Mouse (Mus musculus) gastrocnemius, postnatal 14 days (tissue): ENCODE data around the gene Ppm1l. TPM values are rescaled to one million over a fixed set of nuclear protein-coding genes. Genes with fewer than 3 reads are reported as not detected.

ENCODE experiments used
- DNase-seq: peaks from one replicate; pipeline ENCODE4 v3.0.0; 2021; ENCODE audit warnings: mixed read lengths
- intact Hi-C: fragments of 180-260 bp; cut with DNase I; formaldehyde crosslinking; loops from one replicate; pipeline ENCODE4 v1.15.1; 2025; ENCODE audit warnings: low total_unique reads
- total RNA-seq, 2 experiments: library from RNA; stranded (reverse); gene quantifications; 2 replicates each; pipeline ENCODE4 v1.2.3; 2021

The Ppm1l gene
- total RNA-seq, 2 experiments from 2014 or later, result 33.8 to 34.5 TPM

DNA sequence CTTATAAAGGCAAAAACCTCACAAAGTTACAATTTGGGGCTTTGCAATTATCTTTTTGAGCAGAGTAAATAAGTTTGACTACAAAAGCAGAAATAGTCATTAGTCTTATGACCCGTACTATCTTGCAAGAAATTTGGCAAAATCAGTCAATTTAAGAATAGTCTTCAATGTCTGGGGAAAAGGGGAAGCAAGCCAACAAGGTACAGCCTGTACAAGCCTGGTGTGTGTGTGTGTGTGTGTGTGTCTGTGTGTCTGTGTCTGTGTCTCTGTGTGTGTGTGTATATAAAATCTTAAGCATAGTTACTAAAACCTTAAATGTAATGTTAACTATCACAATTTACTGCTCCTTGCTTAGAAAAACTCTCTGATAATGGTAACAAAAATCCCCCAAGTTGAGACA is 290.3 kb downstream of the Ppm1l start:
- DNase-seq, result no peak

DNA sequence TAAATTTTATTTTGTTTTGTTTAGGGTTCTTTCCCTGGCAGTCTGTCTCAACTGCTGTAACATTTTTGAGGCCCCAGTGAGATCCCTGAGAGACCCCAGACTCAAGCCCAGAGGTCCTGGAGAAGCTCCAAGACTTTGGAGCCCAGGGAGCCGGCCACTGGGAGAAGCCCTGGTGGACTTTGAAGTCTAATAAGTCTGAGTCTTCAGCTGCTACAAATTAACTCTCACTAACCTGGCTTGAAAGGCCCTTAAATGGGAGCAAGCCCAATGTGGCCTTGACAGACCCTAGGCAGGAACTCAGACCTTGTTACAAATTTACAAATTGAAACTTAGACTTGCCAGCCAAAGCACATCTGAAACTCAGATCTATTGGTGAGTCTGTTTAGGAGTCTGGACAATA is 290.8 kb downstream of the Ppm1l start:
- intact Hi-C loops, result no loop called here
- no peak for DNase-seq

More for the DNA sequence above, 290.3 kb downstream of the Ppm1l start:
- intact Hi-C loops, result no loop called here

DNA sequence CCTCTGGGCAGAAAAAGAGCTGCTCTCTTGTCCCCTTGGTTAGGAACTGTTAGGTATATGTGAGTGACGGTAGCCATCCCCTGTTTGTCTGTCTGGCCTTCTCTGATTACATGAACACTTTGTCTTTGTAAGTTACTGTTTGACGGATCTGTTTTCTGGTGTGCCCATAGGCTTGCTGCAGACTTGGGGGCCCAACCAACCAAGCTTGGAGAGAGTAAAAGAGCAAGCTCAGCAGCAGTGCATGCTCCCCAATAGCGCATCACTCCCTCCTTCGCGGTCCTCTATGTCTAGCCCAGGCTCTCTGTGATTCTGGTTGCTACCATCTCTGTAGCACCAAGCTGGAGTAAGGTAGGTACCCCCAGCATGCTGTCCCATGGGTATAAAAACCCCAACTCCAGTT is 291.2 kb downstream of the Ppm1l start:
- intact Hi-C loops, result no loop called here

More for the DNA sequence above, 291.2 kb downstream of the Ppm1l start:
- DNase-seq, result no peak

Other genes starting within 250 kb of the Ppm1l start
- gene Kpna4, start 189.7 kb upstream of the Ppm1l start, total RNA-seq, result 10 to 100 TPM; 57.8 to 69.8 TPM
- not detected for gene Arl14, start 94.4 kb upstream of the Ppm1l start, total RNA-seq